Mouse (Mus musculus) testis, adult 2 months (tissue): ENCODE measurements around the gene Hnrnpa0.

ENCODE experiments used
- CTCF ChIP-seq: fragments of 200-500 bp; IDR thresholded peaks from 2 replicates; pipeline ENCODE4 v1.5.1; 2012; ENCODE audit warnings: low read depth, mild to moderate bottlenecking, inconsistent platforms, low read length, moderate library complexity; ENCODE audit not compliant: control insufficient read depth, insufficient read depth, insufficient replicate concordance
- POLR2A ChIP-seq: fragments of 200-500 bp; IDR thresholded peaks from 2 replicates; pipeline ENCODE4 v1.6.1; 2012; ENCODE audit warnings: low read depth, mild to moderate bottlenecking, inconsistent platforms, low read length, moderate library complexity; ENCODE audit not compliant: control insufficient read depth

DNA sequence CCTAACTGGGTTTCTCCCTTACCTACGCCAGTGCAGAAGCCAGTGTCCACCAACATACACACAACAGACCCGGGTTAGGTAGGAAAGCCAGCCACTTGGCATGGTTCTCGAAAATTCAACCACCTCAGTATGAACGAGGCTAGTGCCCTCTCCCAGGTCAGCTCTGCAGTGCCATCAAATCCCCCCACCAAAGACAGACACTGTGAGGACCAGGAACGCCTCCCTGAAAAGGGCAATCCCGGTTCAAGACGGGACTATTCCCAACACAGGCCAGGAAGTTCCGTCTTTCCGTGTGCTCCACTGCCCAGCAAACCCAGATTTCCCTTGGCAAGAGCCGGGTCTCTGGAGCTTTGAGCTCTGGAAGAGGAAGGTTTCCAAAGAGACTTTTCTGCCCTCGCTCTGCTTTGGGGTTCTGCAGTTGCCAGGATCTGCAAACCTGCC lies 15.7 kb downstream of the Hnrnpa0 start:
- TF ChIP-seq CTCF (no peak), POLR2A (no peak)
